Comparison of ENCODE assay signal across 18 mouse cellular contexts in the genomic region with DNA sequence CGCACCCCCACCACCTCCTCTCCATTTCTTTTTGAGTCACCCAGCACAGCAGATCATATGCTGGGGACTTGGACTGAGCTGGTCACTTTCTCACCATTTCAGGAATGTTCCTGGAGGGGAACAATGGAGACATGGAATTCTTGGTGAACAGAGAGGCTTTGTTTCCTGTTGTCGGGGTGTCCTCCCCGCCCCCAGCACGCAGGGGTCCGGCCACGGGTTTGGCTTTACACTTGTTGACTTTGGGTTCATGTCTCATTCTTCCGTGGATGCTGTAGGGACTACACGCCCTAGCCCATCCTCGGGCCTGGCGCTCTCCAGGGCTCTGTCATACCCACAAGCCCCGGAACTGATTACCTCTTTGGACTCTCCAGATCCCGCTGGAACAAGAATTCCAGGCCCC. TPM values are rescaled to one million over a fixed set of nuclear protein-coding genes. Genes with fewer than 3 reads are reported as not detected.
DNase-seq lines count a peak whose midpoint lies in the region; ATAC-seq and TF ChIP-seq lines count a peak whose summit lies in the region.
"Had no signal": no experiment of that assay in that cellular context is flagged by ENCODE, and none has a peak within 500 bp of the region (broad histone marks: within the 10 kb centered on the region; RNA-seq: fewer than 3 reads in every experiment).

No protein-coding gene starts in this region.

- H3K4me2 ChIP-seq in liver, embryonic 11.5 days: no peak overlapping the region
- H3K4me2 ChIP-seq: forebrain, embryonic 13.5 days; hindbrain, embryonic 15.5 days; limb, embryonic 13.5 days; midbrain, embryonic 13.5 days had no signal

- TF ChIP-seq POLR2A in ES-Bruce4 (IDR thresholded peaks at IDR 0.05; ENCODE audit: insufficient read depth, low read length): no peak
- TF ChIP-seq POLR2A in embryonic fibroblast, embryonic 13.5 days (IDR thresholded peaks at IDR 0.05; ENCODE audit: low read depth, low read length): no peak

- ATAC-seq in liver, embryonic 11.5 days (replicated peaks; ENCODE audit: low FRiP score): no peak
- ATAC-seq: forebrain, embryonic 13.5 days; liver, postnatal 0 days; midbrain, embryonic 13.5 days had no signal

- 58% methylated on average over 12 of the region's 12 CpGs for WGBS in liver, embryonic 11.5 days

- H3K4me1 ChIP-seq in ES-Bruce4 (ENCODE audit: control insufficient read depth, insufficient read depth, low read length): peaks cover 5% of the 10 kb centered on the region
- H3K4me1 ChIP-seq in embryonic fibroblast, embryonic 13.5 days (ENCODE audit: control insufficient read depth, insufficient read depth, low read length): peaks cover 2% of the 10 kb centered on the region; the same call in 1 of the 2 replicates
- no peaks in the 10 kb centered on the region for H3K4me1 ChIP-seq in liver, embryonic 11.5 days (replicated peaks; ENCODE audit: control insufficient read depth, insufficient read depth, low read length)
- H3K4me1 ChIP-seq: forebrain, embryonic 13.5 days; midbrain, embryonic 13.5 days had no signal

- H3K36me3 ChIP-seq in ES-Bruce4 (ENCODE audit: control insufficient read depth, insufficient read depth, low read length, poor library complexity, severe bottlenecking): no peaks in the 10 kb centered on the region
- no peaks in the 10 kb centered on the region for H3K36me3 ChIP-seq in liver, embryonic 11.5 days (ENCODE audit: control insufficient read depth, insufficient read depth, low read length)
- H3K36me3 ChIP-seq: hindbrain, embryonic 15.5 days; limb, embryonic 13.5 days; midbrain, embryonic 13.5 days had no signal

- H3K9me3 ChIP-seq in ES-Bruce4 (replicated peaks; ENCODE audit: control insufficient read depth, insufficient read depth, low read length, poor library complexity, severe bottlenecking): no peaks in the 10 kb centered on the region
- no peaks in the 10 kb centered on the region for H3K9me3 ChIP-seq in liver, embryonic 11.5 days (ENCODE audit: control insufficient read depth, low read length)
- H3K9me3 ChIP-seq: forebrain, embryonic 13.5 days; hindbrain, embryonic 15.5 days; limb, embryonic 13.5 days; midbrain, embryonic 13.5 days had no signal

- intact Hi-C loops in gastrocnemius, postnatal 14 days (cut with DNase I; ENCODE audit: low total_unique reads): no loop called here

- H3K27ac ChIP-seq in ES-Bruce4 (ENCODE audit: insufficient read depth, low read length): no peak overlapping the region
- H3K27ac ChIP-seq in embryonic fibroblast, embryonic 13.5 days (ENCODE audit: insufficient read depth, low read length): peak overlapping the region; percentile 74
- no peak overlapping the region for H3K27ac ChIP-seq in liver, embryonic 11.5 days (ENCODE audit: low read depth, low read length)
- H3K27ac ChIP-seq: forebrain, embryonic 13.5 days; hindbrain, embryonic 15.5 days; limb, embryonic 13.5 days; midbrain, embryonic 13.5 days had no signal

- peak overlapping the region; percentile 20 for H3K4me3 ChIP-seq in ES-Bruce4 (ENCODE audit: low read depth, low read length)
- no peak overlapping the region for H3K4me3 ChIP-seq in embryonic fibroblast, embryonic 13.5 days (ENCODE audit: insufficient read depth, low read length)
- H3K4me3 ChIP-seq in liver, embryonic 11.5 days (ENCODE audit: low read depth, low read length): no peak overlapping the region
- H3K4me3 ChIP-seq: forebrain, embryonic 13.5 days; hindbrain, embryonic 15.5 days; limb, embryonic 13.5 days; midbrain, embryonic 13.5 days had no signal

- 0 out of 2 replicates have a peak overlapping the region, but pooled peaks have one; percentile 25 for H3K9ac ChIP-seq in ES-Bruce4 (ENCODE audit: low read depth, poor library complexity, severe bottlenecking)
- H3K9ac ChIP-seq in liver, embryonic 11.5 days (ENCODE audit: low read depth, low read length): no peak overlapping the region
- H3K9ac ChIP-seq: forebrain, embryonic 13.5 days; hindbrain, embryonic 15.5 days; limb, embryonic 13.5 days; liver, postnatal 0 days; midbrain, embryonic 13.5 days had no signal

- peak; percentile 22 for DNase-seq in gastrocnemius, postnatal 14 days
- DNase-seq in gastrocnemius, adult 18-20 months (ENCODE audit: low spot score): no peak
- DNase-seq in layer of hippocampus, adult 11-12 months (ENCODE audit: low spot score): peak; percentile 27
- no peak for DNase-seq in layer of hippocampus, adult 9-10 months (ENCODE audit: low spot score)
- DNase-seq in liver, embryonic 11.5 days (ENCODE audit: low spot score): no peak
- DNase-seq in cerebellum, adult 18-20 months: no peak
- DNase-seq: cerebellum, adult 11-12 months; kidney, adult 8-10 months; liver, postnatal 0 days; right cerebral cortex, postnatal 25 days; thymus, postnatal 36 days had no signal

- no peak for TF ChIP-seq CTCF in ES-Bruce4 (IDR thresholded peaks at IDR 0.05; ENCODE audit: low read depth, low read length)
- no peak for TF ChIP-seq CTCF in embryonic fibroblast, embryonic 13.5 days (IDR thresholded peaks at IDR 0.05; ENCODE audit: borderline replicate concordance, insufficient read depth, low read length)

- no peak for TF ChIP-seq EP300 in ES-Bruce4 (IDR thresholded peaks at IDR 0.05; ENCODE audit: insufficient read depth, low read depth, low read length)

- no peaks in the 10 kb centered on the region for H3K27me3 ChIP-seq in ES-Bruce4 (ENCODE audit: control insufficient read depth, insufficient read depth, low read length, poor library complexity, severe bottlenecking)
- H3K27me3 ChIP-seq in liver, embryonic 11.5 days (replicated peaks; ENCODE audit: control insufficient read depth, insufficient read depth, low read length): no peaks in the 10 kb centered on the region
- H3K27me3 ChIP-seq: forebrain, embryonic 13.5 days; hindbrain, embryonic 15.5 days; limb, embryonic 13.5 days; midbrain, embryonic 13.5 days had no signal

RNA-seq across cellular contexts. Expression of gene Il34, which starts 16.7 kb away (rescaled TPM):
- 10 to 100 TPM; 15.6 to 20.0 TPM for total RNA-seq in gastrocnemius, postnatal 14 days (2021)
- total RNA-seq in gastrocnemius, adult 18-20 months (2021): 1 to 10 TPM; 5.2 to 5.7 TPM
- polyA plus RNA-seq in ES-Bruce4 (2011; ENCODE audit: insufficient read depth, insufficient read length, low read depth, missing spikeins): 0.34 and 1.0 TPM in 2 replicates
- 2.7 and 5.0 TPM in 2 replicates for polyA plus RNA-seq in embryonic fibroblast, embryonic 13.5 days (2011; ENCODE audit: insufficient read length, low read depth, missing spikeins)
- 0.18 and 0.36 TPM in 2 replicates for polyA plus RNA-seq in liver, embryonic 11.5 days (2014; fragmentation: Nextera tagmentation; extraction: Ambion mirVana)
- total RNA-seq: common myeloid progenitor, adult 5-6 weeks had no signal

RNA-seq across cellular contexts. Expression of gene Cog4, which starts 57.4 kb away (rescaled TPM):
- 10 to 100 TPM; 38.9 to 44.1 TPM for total RNA-seq in gastrocnemius, postnatal 14 days (2021)
- 10 to 100 TPM; 63.7 to 63.8 TPM for total RNA-seq in gastrocnemius, adult 18-20 months (2021)
- polyA plus RNA-seq in ES-Bruce4 (2011; ENCODE audit: insufficient read depth, insufficient read length, low read depth, missing spikeins): 48.2 and 50.7 TPM in 2 replicates
- 44.9 and 49.1 TPM in 2 replicates for polyA plus RNA-seq in embryonic fibroblast, embryonic 13.5 days (2011; ENCODE audit: insufficient read length, low read depth, missing spikeins)
- 51.4 and 57.3 TPM in 2 replicates for polyA plus RNA-seq in liver, embryonic 11.5 days (2014; fragmentation: Nextera tagmentation; extraction: Ambion mirVana)

RNA-seq across cellular contexts. Expression of gene Sf3b3, which starts 57.6 kb away (rescaled TPM):
- total RNA-seq in gastrocnemius, postnatal 14 days (2021): 10 to 100 TPM; 24.2 to 29.3 TPM
- 10 to 100 TPM; 13.2 to 16.1 TPM for total RNA-seq in gastrocnemius, adult 18-20 months (2021)
- polyA plus RNA-seq in ES-Bruce4 (2011; ENCODE audit: insufficient read depth, insufficient read length, low read depth, missing spikeins): 203 and 206 TPM in 2 replicates
- polyA plus RNA-seq in embryonic fibroblast, embryonic 13.5 days (2011; ENCODE audit: insufficient read length, low read depth, missing spikeins): 113 and 124 TPM in 2 replicates
- polyA plus RNA-seq in liver, embryonic 11.5 days (2014; fragmentation: Nextera tagmentation; extraction: Ambion mirVana): 187 and 214 TPM in 2 replicates

Comparison
In these comparisons a context has a peak if more than half of its experiments do, and no peak if none do; other contexts are left out.
1. DNase-seq: peak in gastrocnemius, postnatal 14 days (single experiment) and layer of hippocampus, adult 11-12 months (single experiment); none in gastrocnemius, adult 18-20 months (single experiment), layer of hippocampus, adult 9-10 months (single experiment), liver, embryonic 11.5 days (single experiment) and cerebellum, adult 18-20 months (0 of 2).